Mouse (Mus musculus): ENCODE measurements around the gene Olfml2a. TPM values are rescaled to one million over a fixed set of nuclear protein-coding genes. Genes with fewer than 3 reads are reported as not detected.

Gene Olfml2a
- polyA plus RNA-seq, 1 experiment, result 0.11 TPM

- no peak for TF ChIP-seq POLR2A (IDR thresholded peaks at IDR 0.05; ENCODE audit: insufficient read length, low read depth)
- no peak overlapping the region for H3K4me3 ChIP-seq
- peaks cover 49% of the 10 kb centered on the region for H3K79me2 ChIP-seq (ENCODE audit: control insufficient read depth, insufficient read depth)
- H3ac ChIP-seq (ENCODE audit: control insufficient read depth, insufficient read length), result no peak overlapping the region
- H3K36me3 ChIP-seq (ENCODE audit: control insufficient read depth, insufficient read depth), result peaks cover 47% of the 10 kb centered on the region
- no peaks in the 10 kb centered on the region for H3K27me3 ChIP-seq (ENCODE audit: control insufficient read depth, insufficient read depth, insufficient read length)
- H3K4me2 ChIP-seq (ENCODE audit: low read depth), result no peak overlapping the region
Measured at GRCm38 (mm10) chr2:39012768-39013279, 81.0 kb downstream of the Olfml2a start.

Other genes starting within 250 kb of the Olfml2a start
- gene Nr5a1, start 217.4 kb upstream of the Olfml2a start, polyA plus RNA-seq (2012; fragmentation: generic; extraction: Trizol), result 0.05 TPM
- gene Nr6a1, start 4.3 kb upstream of the Olfml2a start, polyA plus RNA-seq (2012; fragmentation: generic; extraction: Trizol), result 1.8 TPM
- 0.66 TPM for gene Wdr38, start 65.5 kb downstream of the Olfml2a start, polyA plus RNA-seq (2012; fragmentation: generic; extraction: Trizol)
- 144 TPM for gene Arpc5l, start 73.4 kb downstream of the Olfml2a start, polyA plus RNA-seq (2012; fragmentation: generic; extraction: Trizol)
- gene Rpl35, start 73.6 kb downstream of the Olfml2a start, polyA plus RNA-seq (2012; fragmentation: generic; extraction: Trizol), result 1,480 TPM
- gene Golga1, start 133.6 kb downstream of the Olfml2a start, polyA plus RNA-seq (2012; fragmentation: generic; extraction: Trizol), result 5.6 TPM